Mouse (Mus musculus) heart, embryonic 16.5 days (tissue): ENCODE measurements at regions not wholly inside any gene's neighbourhood (a gene's known extent, or its start where the extent isn't known, plus 50 kb on each side); places are given as distances from the start of the nearest gene placed in this dataset.

Source experiments
- ATAC-seq: fragments of 200-750 bp; cut with Nextera tagmentation; replicated peaks from 2 replicates; pipeline ENCODE4 v1.8.0; 2017; ENCODE audit warnings: moderate number of reproducible peaks; ENCODE audit not compliant: insufficient read depth, low FRiP score; ENCODE audit errors: extremely low read depth
- H3K27ac ChIP-seq: fragments of 300-500 bp; sonication (generic); 2 replicates; pipeline ENCODE4 v1.5.1; 2014; ENCODE audit warnings: mild to moderate bottlenecking, low read length, control low read depth, moderate library complexity
- H3K27me3 ChIP-seq: fragments of 300-500 bp; sonication (generic); 2 replicates; pipeline ENCODE4 v1.6.1; 2014; ENCODE audit warnings: low read length, mixed read lengths; ENCODE audit not compliant: control insufficient read depth, insufficient read depth
- H3K36me3 ChIP-seq: fragments of 300-500 bp; sonication (generic); 2 replicates; pipeline ENCODE4 v1.6.1; 2014; ENCODE audit not compliant: control insufficient read depth, insufficient read depth
- H3K4me1 ChIP-seq: fragments of 300-500 bp; sonication (generic); 2 replicates; pipeline ENCODE4 v1.6.1; 2014; ENCODE audit warnings: low read length, mixed read lengths; ENCODE audit not compliant: control insufficient read depth, insufficient read depth
- H3K4me2 ChIP-seq: fragments of 300-500 bp; sonication (generic); 2 replicates; pipeline ENCODE4 v1.6.1; 2014; ENCODE audit warnings: low read depth, mild to moderate bottlenecking, control low read depth, low read length
- H3K4me3 ChIP-seq: fragments of 300-500 bp; sonication (generic); 2 replicates; pipeline ENCODE4 v1.5.1; 2014; ENCODE audit warnings: mild to moderate bottlenecking, control low read depth, low read length
- H3K9ac ChIP-seq: fragments of 300-500 bp; sonication (generic); 2 replicates; pipeline ENCODE4 v1.6.1; 2014; ENCODE audit warnings: low read length, control low read depth
- H3K9me3 ChIP-seq: fragments of 300-500 bp; sonication (generic); replicated peaks from 2 replicates; pipeline ENCODE4 v1.6.1; 2016; ENCODE audit warnings: low read length; ENCODE audit not compliant: control insufficient read depth
- WGBS: fragments of 180-500 bp; shearing (Covaris S2); extraction: QIAGEN DNeasy Blood & Tissue Kit; methylation state at CpG from one replicate; pipeline ENCODE4 v1.1.7; 2014; 5-methylcytosine and 5-hydroxymethylcytosine counted together

- H3K9ac ChIP-seq, result peak overlapping the region; percentile 42
Observed at GRCm38 (mm10) chr5:64579494-64580339, 223.5 kb upstream of the Klf3 start.

GRCm38 (mm10) chr5:64580340-64580723 lies 222.9 kb upstream of the Klf3 start:
- ATAC-seq, result no peak
- WGBS, result 68% methylated on average over 3 of the region's 3 CpGs

More at GRCm38 (mm10) chr5:64579494-64580339, 223.5 kb upstream of the Klf3 start:
- Histone ChIP-seq H3K9me3 (no peaks in the 10 kb centered on the region), H3K36me3 (no peaks in the 10 kb centered on the region), H3K4me3 (peak overlapping the region; percentile 27), H3K4me1 (peaks cover 34% of the 10 kb centered on the region), H3K27me3 (no peaks in the 10 kb centered on the region), H3K27ac (peak overlapping the region; percentile 55), H3K4me2 (peak overlapping the region; percentile 55)
- 8% methylated on average over 14 of the region's 14 CpGs for WGBS
- ATAC-seq, result peak; percentile 33; the same call in 1 of the 2 replicates

GRCm38 (mm10) chr5:64580786-64581445 lies 222.3 kb upstream of the Klf3 start:
- Histone ChIP-seq H3K4me3 (no peak overlapping the region), H3K9ac (no peak overlapping the region), H3K36me3 (no peaks in the 10 kb centered on the region), H3K27me3 (no peaks in the 10 kb centered on the region), H3K4me1 (peaks cover 34% of the 10 kb centered on the region), H3K27ac (peak overlapping the region; percentile 67), H3K4me2 (no peak overlapping the region), H3K9me3 (no peaks in the 10 kb centered on the region)
- 69% methylated on average over 6 of the region's 6 CpGs for WGBS
- peak; percentile 20; the same call in 1 of the 2 replicates for ATAC-seq

More at GRCm38 (mm10) chr5:64580340-64580723, 222.9 kb upstream of the Klf3 start:
- H3K9me3 ChIP-seq, result no peaks in the 10 kb centered on the region
- peak overlapping the region; percentile 55; the same call in 1 of the 2 replicates for H3K4me2 ChIP-seq
- H3K36me3 ChIP-seq, result no peaks in the 10 kb centered on the region
- H3K4me3 ChIP-seq, result no peak overlapping the region; the same call in 1 of the 2 replicates
- no peak overlapping the region for H3K9ac ChIP-seq
- H3K27me3 ChIP-seq, result no peaks in the 10 kb centered on the region
- H3K27ac ChIP-seq, result peak overlapping the region; percentile 55
- H3K4me1 ChIP-seq, result peaks cover 34% of the 10 kb centered on the region

- H3K4me1 ChIP-seq, result peaks cover 33% of the 10 kb centered on the region
Observed at GRCm38 (mm10) chr5:64581461-64581860, 221.7 kb upstream of the Klf3 start.

GRCm38 (mm10) chr5:64582031-64582430 lies 221.2 kb upstream of the Klf3 start:
- peaks cover 2% of the 10 kb centered on the region; the same call in 1 of the 2 replicates for H3K36me3 ChIP-seq
- no peak overlapping the region for H3K27ac ChIP-seq
- no peak overlapping the region for H3K4me3 ChIP-seq
- H3K4me1 ChIP-seq, result peaks cover 29% of the 10 kb centered on the region
- 65% methylated on average over 9 of the region's 9 CpGs for WGBS
- no peak overlapping the region for H3K4me2 ChIP-seq
- H3K9me3 ChIP-seq, result no peaks in the 10 kb centered on the region; the same call in 1 of the 2 replicates
- H3K27me3 ChIP-seq, result no peaks in the 10 kb centered on the region
- H3K9ac ChIP-seq, result no peak overlapping the region
- no peak for ATAC-seq

More at GRCm38 (mm10) chr5:64581461-64581860, 221.7 kb upstream of the Klf3 start:
- no peaks in the 10 kb centered on the region for H3K9me3 ChIP-seq
- no peaks in the 10 kb centered on the region for H3K27me3 ChIP-seq
- ATAC-seq, result peak; percentile 56
- WGBS, result 45% methylated on average over 8 of the region's 8 CpGs
- H3K27ac ChIP-seq, result peak overlapping the region; percentile 67
- H3K36me3 ChIP-seq, result no peaks in the 10 kb centered on the region
- no peak overlapping the region for H3K4me2 ChIP-seq
- no peak overlapping the region for H3K9ac ChIP-seq
- no peak overlapping the region for H3K4me3 ChIP-seq

DNA sequence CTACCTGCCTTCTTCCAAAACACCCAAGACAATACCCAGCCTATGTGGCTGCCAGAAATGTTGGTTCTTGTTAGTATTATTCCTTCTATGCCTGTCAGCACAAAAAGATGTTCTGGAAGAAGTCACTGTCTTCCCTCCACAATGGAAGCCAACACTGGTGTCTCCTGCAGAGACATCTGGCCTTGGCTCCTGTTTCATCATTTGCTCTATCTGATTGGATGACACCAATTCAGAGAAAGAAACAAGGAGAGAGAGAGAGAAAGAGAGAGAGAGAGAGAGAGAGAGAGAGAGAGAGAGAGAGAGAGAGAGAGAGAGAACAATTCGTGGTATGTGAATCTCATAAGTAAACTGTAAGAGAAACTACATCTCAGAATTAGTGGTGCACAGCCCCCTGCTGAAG lies 218.9 kb upstream of the Klf3 start:
- no peaks in the 10 kb centered on the region; the same call in 1 of the 2 replicates for H3K9me3 ChIP-seq
- H3K27me3 ChIP-seq, result no peaks in the 10 kb centered on the region
- no peak for ATAC-seq
- no peak overlapping the region for H3K4me3 ChIP-seq
- H3K9ac ChIP-seq, result no peak overlapping the region
- 50% methylated on average over 1 of the region's 1 CpGs for WGBS
- H3K4me2 ChIP-seq, result no peak overlapping the region
- H3K27ac ChIP-seq, result no peak overlapping the region
- peaks cover 2% of the 10 kb centered on the region; the same call in 1 of the 2 replicates for H3K36me3 ChIP-seq
- peaks cover 22% of the 10 kb centered on the region for H3K4me1 ChIP-seq

DNA sequence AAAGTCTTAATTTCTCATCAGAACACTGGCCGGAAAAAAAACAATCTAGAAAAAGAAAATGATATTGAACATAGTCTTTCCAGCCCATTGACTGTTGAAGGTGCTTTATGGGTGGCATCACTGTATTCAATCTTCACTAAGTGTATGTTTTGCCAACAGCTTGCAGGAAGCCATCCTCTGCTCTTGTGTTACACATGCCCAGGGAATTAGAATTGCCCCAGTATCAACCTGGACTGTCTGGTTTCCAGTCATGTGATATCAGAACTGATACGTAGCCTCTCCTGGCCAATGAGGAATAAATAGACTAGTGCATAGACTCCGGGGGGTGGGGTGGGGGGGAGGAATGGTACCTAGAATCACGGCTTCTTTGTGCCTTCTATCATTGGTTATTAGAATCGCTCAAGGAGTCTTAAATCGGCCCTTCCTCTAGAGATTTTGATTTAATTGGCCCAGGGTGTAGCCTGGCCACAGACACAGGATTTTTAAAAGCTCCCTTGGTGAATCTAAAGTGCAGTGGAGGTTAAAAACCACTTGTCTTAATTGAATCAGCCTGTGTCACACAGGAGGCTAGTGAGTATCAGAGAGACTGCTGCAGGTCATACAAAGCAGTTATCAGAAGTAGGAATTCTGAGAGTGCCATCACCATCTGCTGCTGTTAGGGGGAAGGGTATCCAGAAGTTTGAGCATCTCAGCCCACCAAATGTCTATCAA lies 218.0 kb upstream of the Klf3 start:
- Histone ChIP-seq H3K4me3 (no peak overlapping the region), H3K36me3 (peaks cover 2% of the 10 kb centered on the region; the same call in 1 of the 2 replicates), H3K9ac (no peak overlapping the region), H3K27ac (no peak overlapping the region), H3K4me2 (no peak overlapping the region), H3K27me3 (no peaks in the 10 kb centered on the region), H3K4me1 (peaks cover 13% of the 10 kb centered on the region; the same call in 1 of the 2 replicates), H3K9me3 (no peaks in the 10 kb centered on the region; the same call in 1 of the 2 replicates)
- ATAC-seq, result no peak
- WGBS, result 72% methylated on average over 6 of the region's 6 CpGs

DNA sequence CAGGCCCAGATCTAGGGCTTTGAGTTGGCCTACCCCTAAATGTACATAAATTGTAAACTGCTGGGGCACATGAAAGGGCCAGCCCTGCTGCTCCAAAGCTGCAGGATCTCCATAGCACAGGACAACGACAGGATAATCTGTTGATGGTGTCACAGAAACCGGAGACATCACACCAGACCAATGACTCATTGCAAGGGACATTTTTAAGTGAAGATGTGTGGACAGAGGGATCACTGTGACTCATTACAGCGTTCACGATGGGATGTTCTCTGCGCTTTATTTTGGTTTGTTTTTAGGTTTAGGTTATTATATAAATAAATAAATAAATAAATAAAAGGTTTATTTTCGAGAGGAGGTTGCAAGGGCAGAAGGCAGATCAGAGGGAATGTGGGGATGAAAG lies 216.9 kb upstream of the Klf3 start:
- H3K4me3 ChIP-seq, result no peak overlapping the region
- no peak for ATAC-seq
- H3K4me1 ChIP-seq, result peaks cover 6% of the 10 kb centered on the region; the same call in 1 of the 2 replicates
- no peak overlapping the region for H3K9ac ChIP-seq
- H3K36me3 ChIP-seq, result peaks cover 2% of the 10 kb centered on the region; the same call in 1 of the 2 replicates
- H3K4me2 ChIP-seq, result no peak overlapping the region
- 75% methylated on average over 6 of the region's 6 CpGs for WGBS
- H3K27ac ChIP-seq, result no peak overlapping the region
- H3K27me3 ChIP-seq, result no peaks in the 10 kb centered on the region
- no peaks in the 10 kb centered on the region; the same call in 1 of the 2 replicates for H3K9me3 ChIP-seq
